Mouse (Mus musculus) right cerebral cortex, adult 18-20 months (tissue): ENCODE measurements around the gene Gmfg.
A peak's percentile ranks its signal among the peaks of the same experiment; 100 is the strongest.

Source experiments
- DNase-seq: peaks from one replicate; pipeline ENCODE4 v3.0.0; 2022; ENCODE audit warnings: mixed read lengths

Gene Gmfg

DNA sequence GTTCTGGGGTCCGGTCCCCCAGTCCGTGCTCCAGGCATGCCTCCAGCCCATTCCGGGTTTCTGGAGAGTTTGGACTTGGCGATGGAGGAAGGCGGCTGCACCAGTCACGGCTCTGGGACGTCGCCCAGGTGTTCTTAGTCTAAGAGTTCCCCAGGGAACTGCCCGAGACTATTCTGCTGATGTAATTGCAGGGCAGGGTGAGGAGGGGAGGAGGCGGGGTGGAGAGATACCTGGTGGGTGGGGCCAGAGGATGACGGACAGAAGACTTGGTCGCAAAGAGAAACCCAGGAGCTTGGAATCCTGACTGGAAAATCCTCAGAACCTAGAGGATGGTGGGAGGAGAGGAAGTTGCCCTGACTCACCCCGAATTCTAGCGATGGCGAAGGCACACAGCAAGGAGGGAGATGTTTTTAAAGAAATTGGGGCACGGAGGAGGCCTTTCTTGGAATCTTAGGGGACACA, 50.8 kb downstream of the Gmfg start:
- DNase-seq = peak; percentile 70

DNA sequence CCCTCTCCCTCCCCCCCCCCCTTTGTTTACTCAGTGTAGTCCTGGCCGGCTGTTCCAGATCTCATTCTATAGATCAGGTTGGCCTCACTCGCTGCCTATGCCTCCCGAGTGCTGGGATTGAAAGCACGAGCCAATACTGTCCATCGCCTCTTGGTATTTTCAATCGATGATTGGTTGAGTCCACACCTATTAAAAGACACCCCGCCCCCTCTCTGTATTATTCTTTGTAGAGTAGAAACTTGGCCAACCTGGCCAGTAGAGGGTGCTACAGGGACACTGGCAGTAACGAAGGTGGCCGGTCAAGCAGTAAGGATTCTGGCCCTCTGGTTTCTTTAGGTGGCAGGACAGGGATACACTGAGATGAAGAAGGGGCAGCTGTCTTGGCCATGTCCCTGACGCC, 53.2 kb downstream of the Gmfg start:
- DNase-seq = peak; percentile 32

DNA sequence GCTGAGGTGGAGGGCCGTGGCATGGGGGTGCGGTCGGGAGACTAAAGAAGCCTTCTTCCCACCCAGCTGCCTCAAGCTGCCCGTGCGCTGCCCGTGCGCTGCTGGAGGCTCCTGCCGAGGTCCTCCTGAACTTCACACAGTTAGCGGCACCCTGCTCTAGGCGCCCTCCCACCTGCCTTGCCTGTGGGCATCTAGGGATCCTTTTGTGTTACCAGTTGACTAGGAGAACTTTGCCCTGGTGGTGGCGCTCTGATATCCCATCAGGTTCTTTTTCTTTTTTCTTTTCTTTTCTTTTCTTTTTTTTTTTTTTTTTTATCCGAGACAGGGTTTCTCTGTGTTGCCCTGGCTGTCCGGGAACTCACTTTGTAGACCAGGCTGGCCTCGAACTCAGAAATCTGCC, 53.7 kb downstream of the Gmfg start:
- DNase-seq = no peak

DNA sequence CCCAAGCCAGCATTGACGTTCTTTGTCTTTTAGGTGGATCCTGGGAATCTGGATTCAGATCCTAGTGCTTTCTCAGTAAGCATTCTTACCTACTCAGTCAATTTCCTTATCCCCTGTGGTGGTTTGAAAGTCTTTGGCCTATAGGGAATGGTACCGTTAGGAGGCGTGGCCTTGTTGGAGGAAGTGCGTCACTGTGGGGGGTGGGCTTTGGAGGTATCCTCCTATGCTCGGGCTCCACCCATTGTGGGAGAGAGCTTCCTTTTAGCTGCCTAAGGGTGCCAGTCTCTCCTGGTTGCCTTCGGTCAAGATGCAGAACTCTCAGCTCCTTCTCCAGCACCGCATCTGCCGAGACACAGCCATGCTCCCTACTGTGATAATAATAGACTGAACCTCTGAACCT, 55.1 kb downstream of the Gmfg start:
- DNase-seq = no peak

DNA sequence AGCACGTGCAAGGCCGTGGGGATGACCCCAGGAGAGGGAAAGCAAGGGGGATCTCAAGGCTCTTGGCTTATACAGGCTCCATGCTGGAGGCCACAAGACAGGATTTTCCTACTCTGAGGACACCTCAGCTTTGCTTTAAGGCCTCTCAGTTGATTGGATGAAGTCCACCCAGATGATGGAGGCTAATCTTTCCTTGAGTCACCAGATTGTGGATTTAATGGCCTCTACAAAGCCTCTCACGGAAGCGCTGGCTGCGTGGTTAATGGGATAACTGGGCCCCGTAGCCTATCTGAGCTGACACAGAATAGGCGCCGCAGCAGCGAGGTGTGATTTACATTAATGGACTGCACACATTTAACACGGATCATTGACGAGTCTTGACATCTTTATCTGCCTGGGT, 58.2 kb downstream of the Gmfg start:
- no peak for DNase-seq
